Mouse (Mus musculus) kidney, postnatal 25 days (tissue): ENCODE measurements around the gene Pla2g16.

Source experiments
- DNase-seq, 2 experiments: peaks; one replicate each; pipeline ENCODE4 v3.0.0; 2021; ENCODE audit warnings: mixed read lengths in 2 of 2

The Pla2g16 gene

GRCm38 (mm10) chr19:7616231-7616930 lies 59.1 kb downstream of the Pla2g16 start:
- DNase-seq, result no peak

GRCm38 (mm10) chr19:7617085-7617484 lies 59.8 kb downstream of the Pla2g16 start:
- DNase-seq, result no peak

- peak; percentile 74 to 82 for DNase-seq
These were observed 60.4 kb downstream of the Pla2g16 start for GRCm38 (mm10) chr19:7617696-7618095.

GRCm38 (mm10) chr19:7633021-7633420 lies 75.8 kb downstream of the Pla2g16 start:
- DNase-seq, result no peak

- no peak for DNase-seq
These were observed 76.5 kb downstream of the Pla2g16 start for GRCm38 (mm10) chr19:7633786-7634185.
